Mouse (Mus musculus) right cerebral cortex, adult 2 months (tissue): ENCODE measurements around the gene Pla2g10.
A peak's percentile ranks its signal among the peaks of the same experiment; 100 is the strongest.
"Not testable (repeated sequence)": the region's sequence is repeated elsewhere in the genome, so short reads cannot be mapped to it uniquely, and the experiment has no call there.

ENCODE experiments used
- DNase-seq, 2 experiments: peaks; one replicate each; pipeline ENCODE4 v3.0.0; 2021 to 2022; ENCODE audit warnings: low spot score in 2 of 2

The Pla2g10 gene

GRCm38 (mm10) chr16:13730285-13731255 lies at the start of gene Pla2g10:
Gene Pla2g10, minus strand, starts transcription at chr16:13730983.
- DNase-seq: no peak

- DNase-seq: not testable (repeated sequence)
These were observed 43.9 kb upstream of the Pla2g10 start for GRCm38 (mm10) chr16:13774651-13775050.

DNA sequence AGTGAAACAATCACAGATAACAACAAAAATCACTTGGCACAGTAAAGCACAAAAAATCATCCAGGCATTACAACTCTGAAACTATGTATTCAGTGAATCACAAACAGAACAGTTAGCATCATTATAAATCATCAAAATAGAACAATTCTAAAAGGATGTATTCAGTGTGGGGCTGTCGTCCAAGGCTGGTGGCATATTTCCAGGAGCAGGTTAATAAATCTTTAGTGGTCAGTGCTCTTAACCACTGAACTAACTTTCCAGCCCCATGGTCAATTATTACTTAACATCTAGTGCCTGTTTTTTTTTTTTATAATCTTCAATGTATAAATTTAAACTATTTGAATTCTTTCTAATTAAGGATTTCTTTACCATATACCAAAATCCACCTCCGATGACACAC lies 43.2 kb upstream of the Pla2g10 start:
- DNase-seq: not testable (repeated sequence)

DNA sequence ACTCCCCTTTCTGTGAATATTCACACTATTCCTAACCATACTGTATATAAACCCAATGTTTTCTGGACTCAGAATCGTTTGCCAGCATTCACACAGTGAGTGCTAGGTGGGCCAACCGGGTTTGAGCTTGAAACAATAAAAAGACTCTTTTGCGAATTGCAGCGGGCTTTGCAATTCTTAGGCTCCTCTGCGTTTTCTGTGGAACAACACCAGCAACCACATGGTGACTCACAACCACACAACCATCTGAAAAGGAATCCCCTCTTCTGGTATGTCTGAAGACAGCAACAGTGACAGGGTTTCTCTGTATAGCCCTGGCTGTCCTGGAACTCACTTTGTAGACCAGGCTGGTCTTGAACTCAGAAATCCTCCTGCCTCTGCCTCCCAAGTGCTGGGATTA lies 41.3 kb upstream of the Pla2g10 start:
- not testable (repeated sequence) for DNase-seq

GRCm38 (mm10) chr16:13771603-13772002 lies 40.8 kb upstream of the Pla2g10 start:
- not testable (repeated sequence) for DNase-seq

DNA sequence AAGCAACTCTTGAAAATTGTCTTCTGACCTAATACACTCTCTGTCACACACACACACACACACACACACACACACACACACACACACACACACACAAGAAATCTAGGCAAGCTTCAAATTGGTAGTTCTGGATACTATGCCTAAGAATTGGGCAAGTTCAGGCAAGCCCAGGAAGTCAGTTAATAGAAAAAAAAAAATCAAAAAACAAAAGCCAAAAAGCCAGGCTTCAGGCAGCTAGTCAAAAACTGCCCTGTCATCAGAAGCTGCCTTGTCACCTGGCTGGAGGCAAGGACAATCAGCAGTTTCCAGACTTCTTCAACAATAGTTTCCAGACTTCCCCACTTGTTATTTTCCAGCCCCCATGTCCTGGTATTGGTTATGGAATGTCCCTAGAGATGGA lies 35.6 kb upstream of the Pla2g10 start:
- no peak for DNase-seq

GRCm38 (mm10) chr16:13764519-13764918 lies 33.7 kb upstream of the Pla2g10 start:
- no peak for DNase-seq

GRCm38 (mm10) chr16:13762807-13763206 lies 32.0 kb upstream of the Pla2g10 start:
- not testable (repeated sequence) for DNase-seq

GRCm38 (mm10) chr16:13757823-13758222 lies 27.0 kb upstream of the Pla2g10 start:
- DNase-seq: no peak

DNA sequence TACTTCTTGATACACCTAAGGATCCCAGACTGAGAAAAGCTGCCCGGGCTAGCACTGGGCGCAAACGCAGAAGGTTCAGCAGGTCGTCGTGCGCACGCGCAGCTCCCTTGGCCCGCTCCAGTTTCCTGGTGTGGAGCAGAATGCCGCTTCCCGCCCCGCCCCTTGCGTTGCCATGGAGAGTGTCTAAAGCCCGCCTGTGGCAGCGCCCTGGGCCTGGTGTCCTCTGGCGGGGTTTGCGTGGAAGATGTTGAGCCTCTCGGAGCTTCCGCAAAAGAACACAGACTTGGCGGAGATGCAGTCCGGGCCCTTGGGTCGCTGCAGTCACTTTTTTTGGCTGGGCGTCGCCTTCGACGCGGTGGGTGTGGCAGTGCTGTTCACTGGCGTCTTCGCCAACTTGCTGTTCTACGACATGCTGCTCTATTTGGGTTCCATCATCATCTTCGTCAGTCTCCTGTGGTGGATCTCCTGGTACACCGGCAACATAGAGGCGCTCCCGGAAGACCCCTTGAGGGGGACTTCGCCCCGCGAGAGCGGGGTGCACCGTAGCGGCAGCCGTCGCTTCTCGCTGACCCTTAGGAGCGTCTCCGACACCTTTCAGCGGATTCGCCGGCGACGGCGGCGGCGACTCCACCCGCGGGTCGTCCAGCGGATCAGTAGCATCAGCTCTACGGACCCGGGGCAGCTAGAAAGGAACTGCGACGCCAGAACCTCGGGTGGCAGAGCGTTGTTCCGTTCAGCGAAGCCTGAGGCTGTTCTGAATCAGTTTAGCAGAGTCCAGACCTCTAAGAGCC lies 23.8 kb upstream of the Pla2g10 start:
- peak; percentile 92 to 94 for DNase-seq

GRCm38 (mm10) chr16:13753986-13754385 lies 23.2 kb upstream of the Pla2g10 start:
- DNase-seq: no peak

DNA sequence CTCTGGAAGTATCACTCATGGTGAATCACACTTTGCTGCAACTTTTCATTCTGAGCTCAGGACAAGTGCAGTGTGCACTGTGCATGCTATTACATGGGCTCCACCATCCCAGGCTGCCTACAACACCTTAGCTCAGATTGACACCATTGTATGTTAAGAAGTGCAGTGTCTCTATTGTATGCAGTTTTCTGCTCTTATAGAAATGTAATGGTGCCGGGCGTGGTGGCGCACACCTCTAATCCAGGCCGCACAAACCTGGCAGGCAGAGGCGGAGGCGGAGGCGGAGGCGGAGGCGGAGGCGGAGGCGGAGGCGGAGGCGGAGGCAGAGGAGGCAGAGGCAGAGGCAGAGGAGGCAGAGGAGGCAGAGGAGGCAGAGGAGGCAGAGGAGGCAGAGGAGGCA lies 19.8 kb upstream of the Pla2g10 start:
- DNase-seq: no peak

- DNase-seq: no peak
These were observed 19.2 kb upstream of the Pla2g10 start for GRCm38 (mm10) chr16:13749981-13750380.

- no peak for DNase-seq
These were observed 18.5 kb upstream of the Pla2g10 start for GRCm38 (mm10) chr16:13749306-13749705.

DNA sequence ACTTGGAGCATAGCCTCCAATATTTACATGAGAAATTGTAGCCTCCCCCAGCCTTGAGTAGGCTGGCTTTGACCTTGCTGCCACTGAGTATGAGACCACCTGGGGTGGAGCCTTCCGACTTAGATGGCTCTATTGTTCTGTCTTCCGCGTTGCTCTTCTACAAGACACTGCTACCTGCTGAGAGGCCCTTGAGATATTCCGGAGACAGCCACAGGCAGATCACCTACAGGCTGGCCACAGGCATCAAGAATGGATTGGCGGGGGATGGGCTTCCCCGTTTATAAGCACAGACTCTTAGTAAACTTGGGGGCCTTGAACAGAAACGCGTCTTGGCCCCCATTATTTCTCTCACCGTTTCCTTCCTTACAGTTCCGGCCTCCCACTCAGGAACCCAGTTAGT lies 18.0 kb upstream of the Pla2g10 start:
- not testable (repeated sequence) for DNase-seq

- DNase-seq: no peak
These were observed 17.3 kb upstream of the Pla2g10 start for GRCm38 (mm10) chr16:13748124-13748523.

DNA sequence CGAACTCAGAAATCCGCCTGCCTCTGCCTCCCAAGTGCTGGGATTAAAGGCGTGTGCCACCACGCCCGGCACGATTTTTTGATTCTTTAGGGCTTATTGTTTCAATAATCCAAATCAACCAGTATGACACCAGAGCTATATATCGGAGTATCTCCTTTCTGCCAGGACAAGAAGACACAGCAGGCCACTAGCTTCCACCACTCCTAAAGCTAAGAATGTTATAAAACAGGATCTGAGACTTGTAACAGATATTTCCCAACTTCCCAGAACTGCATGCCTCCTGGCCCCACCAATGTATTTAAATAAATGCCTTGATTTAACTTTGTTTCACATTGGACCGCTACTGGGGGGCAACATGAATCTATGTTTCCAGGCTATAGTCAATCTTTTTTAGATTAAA lies 16.9 kb upstream of the Pla2g10 start:
- no peak for DNase-seq

- no peak for DNase-seq
These were observed 10.1 kb upstream of the Pla2g10 start for GRCm38 (mm10) chr16:13740844-13741243.

DNA sequence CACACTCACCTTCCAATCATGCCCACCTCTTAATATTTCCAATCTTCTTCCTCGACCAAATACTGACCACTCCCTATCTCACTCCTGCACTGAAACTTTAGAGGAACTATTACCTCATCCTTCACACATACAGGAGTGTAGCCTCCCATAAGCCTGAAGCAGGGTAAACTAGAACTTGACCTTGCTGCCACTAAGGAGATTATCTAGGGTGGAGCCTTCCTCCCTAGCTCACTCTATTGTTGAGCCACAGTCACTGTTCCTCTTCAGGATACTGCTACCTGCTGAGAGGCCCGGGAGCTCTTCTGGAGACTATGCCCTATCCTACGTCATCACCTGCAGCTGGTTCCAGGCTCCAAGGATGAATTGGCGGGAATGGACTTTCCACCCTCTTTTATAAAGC lies 8.3 kb upstream of the Pla2g10 start:
- not testable (repeated sequence) for DNase-seq

- DNase-seq: no peak
These were observed 5.2 kb upstream of the Pla2g10 start for GRCm38 (mm10) chr16:13735977-13736376.

DNA sequence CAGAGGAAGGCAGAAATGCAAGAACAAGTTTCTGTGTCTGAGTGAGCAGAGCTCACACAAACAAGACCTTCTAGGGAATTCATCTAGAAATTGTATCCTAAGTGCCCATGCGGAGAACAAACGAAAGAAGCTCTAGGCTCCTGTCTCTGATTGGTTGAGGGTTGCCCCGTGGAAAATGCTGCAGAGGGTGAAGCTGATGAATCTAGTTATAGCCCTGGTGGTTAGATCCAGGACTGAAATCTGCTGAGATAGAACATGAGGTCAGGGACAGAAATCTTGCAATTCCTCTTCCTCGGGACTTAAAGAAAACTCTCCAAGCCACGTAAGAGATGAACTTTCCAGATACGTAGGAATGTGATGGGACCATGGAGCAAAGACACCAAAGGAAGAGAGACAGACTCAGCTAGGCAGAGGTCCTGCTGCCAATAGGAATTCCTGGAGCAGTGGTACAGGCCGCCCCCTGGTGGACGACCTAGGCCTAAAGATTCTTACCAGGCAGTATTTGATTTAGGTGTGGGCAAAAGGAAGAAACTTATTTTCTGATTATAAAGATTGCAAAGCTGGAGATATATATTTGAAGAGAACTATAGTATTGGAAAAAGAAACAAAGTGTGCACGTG lies 2.8 kb upstream of the Pla2g10 start:
- peak; percentile 84 to 88 for DNase-seq

GRCm38 (mm10) chr16:13732786-13733185 lies 2.0 kb upstream of the Pla2g10 start:
- DNase-seq: no peak
